Mouse (Mus musculus): Measurements from ENCODE around the gene Pola1. TPM values are rescaled to one million over a fixed set of nuclear protein-coding genes. Genes with fewer than 3 reads are reported as not detected.

Gene Pola1
- polyA plus RNA-seq, 1 experiment = 1.4 TPM

- no peak for TF ChIP-seq REST (IDR thresholded peaks at IDR 0.05; ENCODE audit: insufficient read depth, insufficient read length)
- no peak for TF ChIP-seq TCF12 (IDR thresholded peaks at IDR 0.05; ENCODE audit: insufficient read depth, poor library complexity, severe bottlenecking)
- TF ChIP-seq MYOG (IDR thresholded peaks at IDR 0.05; ENCODE audit: control insufficient read depth in 1 of 3, insufficient read depth in 1 of 3, insufficient read length in 2 of 3, low read depth in 2 of 3) = no peak
- TF ChIP-seq POLR2AphosphoS2 (IDR thresholded peaks at IDR 0.05; ENCODE audit: insufficient read length, low read depth) = no peak
- no peak for TF ChIP-seq USF1 (IDR thresholded peaks at IDR 0.05; ENCODE audit: low read depth)
- no peak for TF ChIP-seq TCF3 (IDR thresholded peaks at IDR 0.05; ENCODE audit: insufficient read length, low read depth)
- no peak for TF ChIP-seq MYOD1 (IDR thresholded peaks at IDR 0.05; ENCODE audit: control insufficient read depth in 1 of 3, insufficient read length in 2 of 3, low read depth in 2 of 3)
- TF ChIP-seq CEBPB (IDR thresholded peaks at IDR 0.05; ENCODE audit: insufficient read depth, poor library complexity, severe bottlenecking) = no peak
- no peak for TF ChIP-seq E2F4 (IDR thresholded peaks at IDR 0.05; ENCODE audit: insufficient read depth)
- no peak for TF ChIP-seq MAX (IDR thresholded peaks at IDR 0.05; ENCODE audit: low read depth)
- no peak for TF ChIP-seq POLR2A (IDR thresholded peaks at IDR 0.05; ENCODE audit: insufficient read length, low read depth)
- no peak for TF ChIP-seq SRF (IDR thresholded peaks at IDR 0.05; ENCODE audit: control insufficient read depth, insufficient read length, low read depth)
- no peak overlapping the region for H3K4me2 ChIP-seq (ENCODE audit: low read depth)
- no peaks in the 10 kb centered on the region for H3K27me3 ChIP-seq (ENCODE audit: control insufficient read depth, insufficient read depth, insufficient read length)
- no peaks in the 10 kb centered on the region for H3K79me2 ChIP-seq (ENCODE audit: control insufficient read depth, insufficient read depth)
- H3K4me3 ChIP-seq = no peak overlapping the region
- no peak overlapping the region for H3ac ChIP-seq (ENCODE audit: control insufficient read depth, insufficient read length)
- no peaks in the 10 kb centered on the region for H3K36me3 ChIP-seq (ENCODE audit: control insufficient read depth, insufficient read depth)
Observed at GRCm38 (mm10) chrX:93502865-93503353, 129.0 kb downstream of the Pola1 start.

- Histone ChIP-seq H3K36me3 (ENCODE audit: control insufficient read depth, insufficient read depth) (no peaks in the 10 kb centered on the region), H3ac (ENCODE audit: control insufficient read depth, insufficient read length) (no peak overlapping the region), H3K4me3 (no peak overlapping the region), H3K4me2 (ENCODE audit: low read depth) (no peak overlapping the region), H3K79me2 (ENCODE audit: control insufficient read depth, insufficient read depth) (no peaks in the 10 kb centered on the region), H3K27me3 (ENCODE audit: control insufficient read depth, insufficient read depth, insufficient read length) (no peaks in the 10 kb centered on the region)
- TF ChIP-seq MYOD1 (IDR thresholded peaks at IDR 0.05; ENCODE audit: control insufficient read depth in 1 of 3, insufficient read length in 2 of 3, low read depth in 2 of 3) (no peak), POLR2AphosphoS2 (IDR thresholded peaks at IDR 0.05; ENCODE audit: insufficient read length, low read depth) (no peak), E2F4 (IDR thresholded peaks at IDR 0.05; ENCODE audit: insufficient read depth) (no peak), POLR2A (IDR thresholded peaks at IDR 0.05; ENCODE audit: insufficient read length, low read depth) (no peak), CEBPB (IDR thresholded peaks at IDR 0.05; ENCODE audit: insufficient read depth, poor library complexity, severe bottlenecking) (no peak), TCF12 (IDR thresholded peaks at IDR 0.05; ENCODE audit: insufficient read depth, poor library complexity, severe bottlenecking) (no peak), SRF (IDR thresholded peaks at IDR 0.05; ENCODE audit: control insufficient read depth, insufficient read length, low read depth) (no peak), MAX (IDR thresholded peaks at IDR 0.05; ENCODE audit: low read depth) (no peak), MYOG (IDR thresholded peaks at IDR 0.05; ENCODE audit: control insufficient read depth in 1 of 3, insufficient read depth in 1 of 3, insufficient read length in 2 of 3, low read depth in 2 of 3) (no peak), TCF3 (IDR thresholded peaks at IDR 0.05; ENCODE audit: insufficient read length, low read depth) (no peak), REST (IDR thresholded peaks at IDR 0.05; ENCODE audit: insufficient read depth, insufficient read length) (no peak), USF1 (IDR thresholded peaks at IDR 0.05; ENCODE audit: low read depth) (no peak)
Observed at GRCm38 (mm10) chrX:93497597-93497996, 134.4 kb downstream of the Pola1 start.

- Histone ChIP-seq H3K27me3 (ENCODE audit: control insufficient read depth, insufficient read depth, insufficient read length) (no peaks in the 10 kb centered on the region), H3ac (ENCODE audit: control insufficient read depth, insufficient read length) (no peak overlapping the region), H3K4me3 (no peak overlapping the region), H3K36me3 (ENCODE audit: control insufficient read depth, insufficient read depth) (no peaks in the 10 kb centered on the region), H3K4me2 (ENCODE audit: low read depth) (peak overlapping the region; percentile 30), H3K79me2 (ENCODE audit: control insufficient read depth, insufficient read depth) (no peaks in the 10 kb centered on the region)
- TF ChIP-seq POLR2A (IDR thresholded peaks at IDR 0.05; ENCODE audit: insufficient read length, low read depth) (no peak), E2F4 (IDR thresholded peaks at IDR 0.05; ENCODE audit: insufficient read depth) (no peak), SRF (IDR thresholded peaks at IDR 0.05; ENCODE audit: control insufficient read depth, insufficient read length, low read depth) (no peak), MYOD1 (IDR thresholded peaks at IDR 0.05; ENCODE audit: control insufficient read depth in 1 of 3, insufficient read length in 2 of 3, low read depth in 2 of 3) (no peak), REST (IDR thresholded peaks at IDR 0.05; ENCODE audit: insufficient read depth, insufficient read length) (no peak), CEBPB (IDR thresholded peaks at IDR 0.05; ENCODE audit: insufficient read depth, poor library complexity, severe bottlenecking) (no peak), POLR2AphosphoS2 (IDR thresholded peaks at IDR 0.05; ENCODE audit: insufficient read length, low read depth) (no peak), MYOG (IDR thresholded peaks at IDR 0.05; ENCODE audit: control insufficient read depth in 1 of 3, insufficient read depth in 1 of 3, insufficient read length in 2 of 3, low read depth in 2 of 3) (no peak), TCF3 (IDR thresholded peaks at IDR 0.05; ENCODE audit: insufficient read length, low read depth) (no peak), MAX (IDR thresholded peaks at IDR 0.05; ENCODE audit: low read depth) (no peak), USF1 (IDR thresholded peaks at IDR 0.05; ENCODE audit: low read depth) (no peak), TCF12 (IDR thresholded peaks at IDR 0.05; ENCODE audit: insufficient read depth, poor library complexity, severe bottlenecking) (no peak)
Observed at GRCm38 (mm10) chrX:93465711-93466110, 166.2 kb downstream of the Pola1 start.

- Histone ChIP-seq H3K27me3 (ENCODE audit: control insufficient read depth, insufficient read depth, insufficient read length) (no peaks in the 10 kb centered on the region), H3K4me3 (no peak overlapping the region), H3K4me2 (ENCODE audit: low read depth) (no peak overlapping the region), H3K79me2 (ENCODE audit: control insufficient read depth, insufficient read depth) (no peaks in the 10 kb centered on the region), H3K36me3 (ENCODE audit: control insufficient read depth, insufficient read depth) (no peaks in the 10 kb centered on the region), H3ac (ENCODE audit: control insufficient read depth, insufficient read length) (no peak overlapping the region)
- no peak for TF ChIP-seq TCF12 (IDR thresholded peaks at IDR 0.05; ENCODE audit: insufficient read depth, poor library complexity, severe bottlenecking)
- no peak for TF ChIP-seq POLR2A (IDR thresholded peaks at IDR 0.05; ENCODE audit: insufficient read length, low read depth)
- TF ChIP-seq MYOD1 (IDR thresholded peaks at IDR 0.05; ENCODE audit: control insufficient read depth in 1 of 3, insufficient read length in 2 of 3, low read depth in 2 of 3) = no peak
- TF ChIP-seq TCF3 (IDR thresholded peaks at IDR 0.05; ENCODE audit: insufficient read length, low read depth) = no peak
- no peak for TF ChIP-seq CEBPB (IDR thresholded peaks at IDR 0.05; ENCODE audit: insufficient read depth, poor library complexity, severe bottlenecking)
- no peak for TF ChIP-seq MYOG (IDR thresholded peaks at IDR 0.05; ENCODE audit: control insufficient read depth in 1 of 3, insufficient read depth in 1 of 3, insufficient read length in 2 of 3, low read depth in 2 of 3)
- no peak for TF ChIP-seq REST (IDR thresholded peaks at IDR 0.05; ENCODE audit: insufficient read depth, insufficient read length)
Observed at GRCm38 (mm10) chrX:93429738-93430260, 202.2 kb downstream of the Pola1 start.

All from myocyte (in vitro differentiated cells).